Mouse (Mus musculus) inflammation-experienced regulatory T-cells, adult 6 months (primary cell): ENCODE data around the gene Serpina3a. TPM values are rescaled to one million over a fixed set of nuclear protein-coding genes. Genes with fewer than 3 reads are reported as not detected.

Experiments
- ATAC-seq: one replicate; pipeline ENCODE4 v1.8.0; 2017
- polyA plus RNA-seq, 3 experiments: library from polyadenylated mRNA; unstranded; fragments of 100-300 nt; shearing (Covaris generic); gene quantifications; one replicate each; pipeline ENCODE4 v1.2.1; 2017

Gene Serpina3a
- polyA plus RNA-seq, 3 experiments from 2014 or later: not detected

DNA sequence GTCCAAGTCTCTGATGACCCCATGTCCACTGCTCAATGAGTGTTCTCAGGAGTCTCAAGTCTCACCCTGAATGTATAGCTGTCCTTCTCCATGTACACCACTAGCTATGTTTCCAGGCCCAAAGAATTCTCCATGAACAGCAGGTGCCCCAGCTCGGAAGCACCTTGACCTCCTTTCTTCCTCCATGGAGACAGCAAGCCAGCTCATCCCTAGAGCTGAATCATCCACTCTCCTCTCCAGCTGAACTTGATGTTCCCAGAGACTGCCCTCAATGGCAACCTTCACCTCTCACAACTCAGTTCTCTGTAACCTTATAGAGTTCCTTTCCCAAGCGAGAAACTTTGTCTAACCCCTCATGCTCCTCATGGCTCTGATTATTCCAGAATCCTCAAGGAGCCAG, 33.0 kb downstream of the Serpina3a start:
- ATAC-seq: no peak

DNA sequence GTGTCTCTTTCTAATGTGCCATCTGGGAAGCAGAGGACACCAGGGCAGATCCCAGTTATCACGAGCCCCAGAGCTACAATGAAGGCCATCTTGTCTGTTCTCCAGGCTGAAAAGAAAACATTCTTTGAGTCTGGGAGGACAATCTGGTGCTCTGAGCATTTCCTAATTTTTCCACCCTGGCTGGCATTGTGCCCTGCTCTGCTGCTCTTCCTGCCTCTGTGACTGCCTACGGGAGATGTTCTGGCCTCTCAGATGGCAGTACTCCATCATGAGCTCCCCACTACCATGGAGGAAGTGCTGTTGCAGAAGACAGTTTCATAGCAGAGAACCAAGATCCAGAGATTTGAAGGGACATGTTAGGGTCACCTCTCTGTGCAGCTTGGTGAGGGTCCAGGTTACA, 39.5 kb downstream of the Serpina3a start:
- ATAC-seq: no peak

DNA sequence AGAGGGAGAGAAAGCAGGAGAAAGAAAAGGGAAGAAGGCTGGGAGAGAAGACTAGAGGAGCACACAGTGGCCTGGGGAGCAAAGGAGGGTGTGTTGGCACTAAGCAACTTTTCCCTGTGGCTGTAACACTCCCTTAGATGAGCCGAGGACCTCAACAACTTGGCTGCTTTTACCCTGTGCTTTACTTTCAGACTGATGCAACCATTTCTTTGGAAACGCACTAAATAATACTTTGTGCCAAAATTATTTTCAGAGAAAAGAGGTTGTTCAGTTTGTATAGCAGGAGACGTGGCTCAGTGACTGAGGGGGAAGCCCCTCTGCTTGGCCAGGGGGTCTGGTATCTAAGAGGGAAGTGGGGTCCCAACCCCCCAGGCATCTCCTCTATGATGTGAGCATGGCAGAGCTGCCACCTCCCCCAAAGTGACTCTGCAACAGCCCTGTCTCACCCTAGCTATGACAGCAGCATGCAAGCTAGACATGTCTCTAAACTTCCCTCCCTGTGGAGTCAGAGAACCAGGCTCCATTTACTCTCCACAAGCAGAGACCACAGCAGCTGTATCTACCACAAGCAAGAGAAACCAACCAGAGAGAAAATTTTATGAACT, 40.6 kb downstream of the Serpina3a start:
- no peak for ATAC-seq

DNA sequence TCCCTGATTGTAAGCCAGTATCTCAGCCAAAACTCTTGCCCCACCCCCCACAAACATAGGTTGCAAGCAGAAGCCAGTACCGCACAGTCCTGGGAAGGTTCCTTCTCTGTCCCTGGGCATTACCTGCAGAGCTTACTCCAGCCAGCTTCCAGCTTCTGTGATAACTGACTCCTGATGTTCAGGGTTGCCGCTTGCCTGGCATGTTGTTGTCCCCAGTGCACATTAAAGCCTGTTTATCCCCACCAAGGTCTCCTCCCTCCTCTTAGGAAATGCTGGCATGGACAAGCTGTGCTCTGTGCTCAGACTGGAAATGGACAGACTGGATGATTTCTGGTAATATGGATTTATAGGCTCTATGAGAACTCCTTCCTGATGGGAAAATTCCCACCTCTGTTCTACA, 41.1 kb downstream of the Serpina3a start, which contains the start of gene Serpina3c:
Gene Serpina3c, minus strand, starts transcription at position 215 of the 400 bp plus-strand sequence.
- ATAC-seq: no peak

Other genes with a start within 250 kb of the Serpina3a start
- gene Serpina1a, start 249.2 kb upstream of the Serpina3a start, polyA plus RNA-seq: not detected
- gene Serpina1c, start 207.8 kb upstream of the Serpina3a start, polyA plus RNA-seq: not detected
- gene Serpina1e, start 153.7 kb upstream of the Serpina3a start, polyA plus RNA-seq: not detected
- not detected for gene Serpina11, start 122.8 kb upstream of the Serpina3a start, polyA plus RNA-seq
- 10 to 100 TPM in 2 of 3 experiments, 1 to 10 TPM in 1; 5.2 to 13.1 (median 10.3) TPM for gene Serpina9, start 99.0 kb upstream of the Serpina3a start, polyA plus RNA-seq
- under 1 TPM in 2 of 3 experiments, not detected in 1; 0.09 to 0.25 TPM for gene Serpina12, start 68.3 kb upstream of the Serpina3a start, polyA plus RNA-seq
- gene Serpina5, start 11.6 kb upstream of the Serpina3a start, polyA plus RNA-seq: not detected
- gene Serpina3b, start 15.3 kb downstream of the Serpina3a start, polyA plus RNA-seq: not detected
- not detected for gene Serpina3c, start 41.1 kb downstream of the Serpina3a start, polyA plus RNA-seq
- gene Serpina3f, start 101.8 kb downstream of the Serpina3a start, polyA plus RNA-seq: 10 to 100 TPM in 2 of 3 experiments, 1 to 10 TPM in 1; 7.8 to 38.7 (median 11.3) TPM
- 100 to 1,000 TPM; 239 to 411 (median 240) TPM for gene Serpina3g, start 123.5 kb downstream of the Serpina3a start, polyA plus RNA-seq
- gene Serpina3i, start 150.4 kb downstream of the Serpina3a start, polyA plus RNA-seq: not detected
- gene Serpina3j, start 201.8 kb downstream of the Serpina3a start, polyA plus RNA-seq: not detected
- gene Serpina3k, start 225.8 kb downstream of the Serpina3a start, polyA plus RNA-seq: not detected
- not detected for gene Serpina3m, start 225.8 kb downstream of the Serpina3a start, polyA plus RNA-seq